Mouse (Mus musculus): ENCODE measurements around the gene Map2k4. TPM values are rescaled to one million over a fixed set of nuclear protein-coding genes. Genes with fewer than 3 reads are reported as not detected.

Gene Map2k4
- total and polyA plus RNA-seq, 2 experiments from 2014 or later: 111 to 157 TPM

DNA sequence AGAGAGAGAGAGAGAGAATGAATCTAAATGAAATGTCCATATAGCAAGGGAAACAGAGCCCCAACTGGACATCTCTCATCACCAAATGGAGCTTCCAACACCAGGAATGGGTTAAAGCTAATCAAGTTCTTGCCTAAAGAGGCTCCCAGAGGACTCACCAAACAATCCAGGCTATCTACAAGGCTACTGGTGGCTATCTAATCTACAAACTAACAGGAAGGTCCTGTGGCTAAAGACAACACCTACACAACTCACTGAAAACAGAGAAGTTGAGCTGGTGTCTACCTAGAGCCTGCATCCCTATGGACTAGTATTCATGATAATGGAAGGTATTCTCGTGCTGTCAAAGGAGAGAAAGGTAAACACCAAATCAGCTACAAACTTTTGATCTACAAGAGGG lies 28.7 kb downstream of the Map2k4 start:
- no peak overlapping the region for H3K27ac ChIP-seq (ENCODE audit: low read depth, low read length)
- no peak overlapping the region for H3K9ac ChIP-seq
- no peak overlapping the region for H3K4me2 ChIP-seq (ENCODE audit: low read depth)
- 89% methylated on average over 1 of the region's 1 CpGs for WGBS
- no peaks in the 10 kb centered on the region for H3K9me3 ChIP-seq (ENCODE audit: low read length)
- H3K4me3 ChIP-seq (ENCODE audit: low read depth, low read length): no peak overlapping the region
- TF ChIP-seq CTCF (IDR thresholded peaks at IDR 0.05; ENCODE audit: low read depth): no peak
- 0 out of 2 replicates have a peak, but pooled peaks cover 4% of the 10 kb centered on the region for H3K36me3 ChIP-seq (ENCODE audit: insufficient read depth)
- no peaks in the 10 kb centered on the region for H3K4me1 ChIP-seq (ENCODE audit: insufficient read depth)
- DNase-seq (no peak), ATAC-seq (no peak)
- no peaks in the 10 kb centered on the region for H3K27me3 ChIP-seq (ENCODE audit: insufficient read depth, low read length)

DNA sequence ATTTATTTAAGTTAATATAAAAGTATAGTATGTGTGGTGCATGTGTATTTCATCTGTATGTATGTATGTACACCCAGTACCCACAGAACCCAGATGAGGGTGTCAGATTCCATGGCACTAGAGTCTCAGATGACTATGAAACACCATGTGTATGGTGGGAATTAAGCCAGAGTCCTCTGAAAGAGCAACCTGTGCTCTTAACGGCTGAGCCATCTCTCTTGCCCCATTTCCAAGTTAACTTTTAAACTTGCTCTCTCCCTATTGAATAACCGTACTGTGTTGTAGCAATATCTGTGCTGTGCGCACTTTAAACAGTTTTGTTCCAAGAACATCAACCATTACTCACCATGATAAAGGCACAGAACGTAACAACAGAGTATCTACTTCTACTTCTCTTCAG lies 33.9 kb downstream of the Map2k4 start:
- H3K27ac ChIP-seq (ENCODE audit: low read depth, low read length): no peak overlapping the region
- no peak overlapping the region for H3K9ac ChIP-seq
- peaks cover 8% of the 10 kb centered on the region; the same call in 1 of the 2 replicates for H3K36me3 ChIP-seq (ENCODE audit: insufficient read depth)
- TF ChIP-seq CTCF (IDR thresholded peaks at IDR 0.05; ENCODE audit: low read depth): no peak
- WGBS: 79% methylated on average over 4 of the region's 4 CpGs
- H3K9me3 ChIP-seq (ENCODE audit: low read length): no peaks in the 10 kb centered on the region
- ATAC-seq: no peak
- DNase-seq: no peak
- no peak overlapping the region for H3K4me3 ChIP-seq (ENCODE audit: low read depth, low read length)
- H3K4me2 ChIP-seq (ENCODE audit: low read depth): no peak overlapping the region
- no peaks in the 10 kb centered on the region for H3K4me1 ChIP-seq (ENCODE audit: insufficient read depth)
- no peaks in the 10 kb centered on the region for H3K27me3 ChIP-seq (ENCODE audit: insufficient read depth, low read length)

DNA sequence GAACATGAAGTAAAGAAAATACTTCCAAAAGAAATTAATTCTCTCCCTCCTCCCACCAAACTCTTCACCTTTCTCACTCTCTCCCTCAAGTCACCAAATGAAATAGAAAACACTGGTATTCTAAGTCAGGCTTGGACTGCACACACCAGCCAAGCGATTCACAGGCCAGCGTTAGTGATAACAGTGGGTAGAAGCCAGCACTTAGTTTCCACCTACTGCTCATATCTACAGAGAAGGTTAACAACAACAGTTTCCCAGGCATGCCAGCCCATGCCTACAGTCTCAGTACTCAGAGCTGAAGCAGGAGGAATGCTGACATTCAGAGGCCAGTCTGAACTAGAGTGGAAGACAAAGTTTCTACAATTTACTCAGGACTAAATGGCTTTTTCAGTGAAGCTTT lies 34.5 kb downstream of the Map2k4 start:
- H3K9me3 ChIP-seq (ENCODE audit: low read length): no peaks in the 10 kb centered on the region
- H3K4me1 ChIP-seq (ENCODE audit: insufficient read depth): no peaks in the 10 kb centered on the region
- TF ChIP-seq CTCF (IDR thresholded peaks at IDR 0.05; ENCODE audit: low read depth): no peak
- no peak overlapping the region for H3K9ac ChIP-seq
- ATAC-seq: no peak
- H3K27me3 ChIP-seq (ENCODE audit: insufficient read depth, low read length): no peaks in the 10 kb centered on the region
- DNase-seq: no peak
- H3K4me3 ChIP-seq (ENCODE audit: low read depth, low read length): no peak overlapping the region
- no peak overlapping the region for H3K4me2 ChIP-seq (ENCODE audit: low read depth)
- 87% methylated on average over 2 of the region's 2 CpGs for WGBS
- peaks cover 8% of the 10 kb centered on the region; the same call in 1 of the 2 replicates for H3K36me3 ChIP-seq (ENCODE audit: insufficient read depth)
- H3K27ac ChIP-seq (ENCODE audit: low read depth, low read length): no peak overlapping the region

DNA sequence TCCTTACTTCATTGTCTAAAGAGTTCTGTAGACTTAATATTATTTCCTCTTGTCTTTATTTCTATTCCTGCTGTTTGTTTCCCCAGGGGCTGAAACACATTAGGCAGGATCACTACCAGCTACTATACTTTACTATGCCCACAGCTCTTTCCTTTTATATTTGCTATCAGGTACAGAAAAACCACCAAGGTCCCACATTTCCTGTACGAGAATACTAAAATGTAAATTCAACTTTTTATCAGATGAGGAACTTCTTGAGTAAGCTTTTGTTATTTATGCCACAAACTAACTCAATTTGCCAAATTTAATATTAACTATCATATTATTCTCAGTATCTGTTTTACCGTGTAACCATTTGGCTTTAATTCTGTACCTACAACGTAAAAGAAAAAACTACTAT lies 37.6 kb downstream of the Map2k4 start:
- no peaks in the 10 kb centered on the region for H3K27me3 ChIP-seq (ENCODE audit: insufficient read depth, low read length)
- ATAC-seq (no peak), DNase-seq (no peak)
- H3K9me3 ChIP-seq (ENCODE audit: low read length): no peaks in the 10 kb centered on the region
- WGBS: 93% methylated on average over 3 of the region's 3 CpGs
- H3K4me2 ChIP-seq (ENCODE audit: low read depth): no peak overlapping the region
- no peak overlapping the region for H3K27ac ChIP-seq (ENCODE audit: low read depth, low read length)
- 0 out of 2 replicates have a peak, but pooled peaks cover 3% of the 10 kb centered on the region for H3K4me1 ChIP-seq (ENCODE audit: insufficient read depth)
- H3K9ac ChIP-seq: no peak overlapping the region
- no peak for TF ChIP-seq CTCF (IDR thresholded peaks at IDR 0.05; ENCODE audit: low read depth)
- no peak overlapping the region for H3K4me3 ChIP-seq (ENCODE audit: low read depth, low read length)
- H3K36me3 ChIP-seq (ENCODE audit: insufficient read depth): peaks cover 8% of the 10 kb centered on the region; the same call in 1 of the 2 replicates

DNA sequence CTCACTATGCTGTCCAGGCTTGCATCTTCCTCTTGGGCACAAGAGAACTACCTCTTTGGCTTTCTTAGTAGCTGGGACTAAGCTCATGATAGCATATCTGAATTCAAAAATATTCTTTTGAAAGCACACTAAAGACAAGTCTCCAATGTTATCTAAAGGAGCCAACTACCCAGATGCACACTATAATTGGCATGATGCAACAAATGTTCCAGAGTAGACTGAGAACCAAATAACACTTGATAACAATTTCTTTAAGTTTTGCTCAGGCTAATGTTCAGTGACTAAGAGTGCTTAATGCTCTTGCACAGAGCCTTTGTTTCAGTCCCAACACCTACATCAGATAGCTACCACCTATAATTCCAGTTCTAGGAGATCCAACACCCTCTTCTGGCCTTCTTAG lies 40.7 kb downstream of the Map2k4 start:
- Histone ChIP-seq H3K27me3 (ENCODE audit: insufficient read depth, low read length) (no peaks in the 10 kb centered on the region), H3K4me1 (ENCODE audit: insufficient read depth) (0 out of 2 replicates have a peak, but pooled peaks cover 7% of the 10 kb centered on the region), H3K36me3 (ENCODE audit: insufficient read depth) (no peaks in the 10 kb centered on the region; the same call in 1 of the 2 replicates), H3K4me2 (ENCODE audit: low read depth) (no peak overlapping the region), H3K27ac (ENCODE audit: low read depth, low read length) (no peak overlapping the region), H3K9me3 (ENCODE audit: low read length) (no peaks in the 10 kb centered on the region), H3K4me3 (ENCODE audit: low read depth, low read length) (no peak overlapping the region), H3K9ac (no peak overlapping the region)
- TF ChIP-seq CTCF (IDR thresholded peaks at IDR 0.05; ENCODE audit: low read depth): no peak
- ATAC-seq (no peak), DNase-seq (no peak)

DNA sequence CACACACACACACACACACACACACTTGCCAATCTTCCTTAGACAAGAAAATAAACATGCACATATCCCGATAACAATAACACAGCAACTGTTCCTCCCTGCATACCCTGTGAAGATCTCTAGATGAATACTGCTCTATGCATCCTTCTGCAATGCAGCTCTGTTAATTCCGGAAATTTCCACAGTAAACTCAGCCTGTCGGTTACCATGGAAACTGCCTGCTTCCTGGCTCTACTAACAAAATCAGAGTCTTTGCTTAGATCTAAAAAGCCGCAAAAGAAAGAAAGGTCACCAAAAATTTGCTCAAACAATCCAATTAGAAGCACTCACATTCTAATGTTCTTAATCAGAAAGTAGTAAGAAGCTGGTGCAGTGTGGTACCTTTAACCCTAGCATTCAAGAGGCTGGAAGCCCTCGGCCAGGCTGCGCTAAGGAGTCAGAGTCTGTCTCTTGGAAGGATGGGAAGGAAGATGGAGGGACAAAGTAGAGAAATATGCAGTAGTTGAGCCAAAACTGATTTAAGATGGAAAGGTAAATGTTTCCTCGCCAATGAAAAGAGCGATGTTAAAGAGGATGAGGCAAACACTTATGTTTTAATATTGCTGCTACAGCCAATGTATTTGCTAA lies 42.3 kb downstream of the Map2k4 start:
- ATAC-seq: peak; percentile 97
- no peak for TF ChIP-seq CTCF (IDR thresholded peaks at IDR 0.05; ENCODE audit: low read depth)
- peak overlapping the region; percentile 22 for H3K4me3 ChIP-seq (ENCODE audit: low read depth, low read length)

DNA sequence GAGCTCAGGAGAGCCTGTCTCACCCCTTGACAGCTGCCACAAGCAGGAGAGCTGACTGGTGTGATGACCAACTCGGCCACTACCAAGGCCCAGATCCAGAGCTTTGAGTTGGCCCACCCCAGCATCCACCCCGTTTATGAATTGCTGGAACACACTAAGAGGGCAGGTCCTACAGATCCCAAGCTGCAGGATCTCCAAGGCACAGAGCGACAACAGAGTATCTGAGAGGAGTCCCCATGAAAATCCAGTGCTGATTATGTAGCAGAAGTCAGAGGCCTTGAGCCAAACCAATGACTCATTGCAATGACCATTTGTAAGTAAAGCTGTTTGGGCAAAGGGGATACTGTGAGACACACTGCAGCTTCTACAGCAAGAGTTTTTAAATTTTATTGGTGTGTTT lies 44.2 kb downstream of the Map2k4 start:
- H3K4me1 ChIP-seq (ENCODE audit: insufficient read depth): 0 out of 2 replicates have a peak, but pooled peaks cover 7% of the 10 kb centered on the region
- no peaks in the 10 kb centered on the region for H3K9me3 ChIP-seq (ENCODE audit: low read length)
- no peak overlapping the region for H3K27ac ChIP-seq (ENCODE audit: low read depth, low read length)
- no peaks in the 10 kb centered on the region for H3K27me3 ChIP-seq (ENCODE audit: insufficient read depth, low read length)
- DNase-seq (no peak), ATAC-seq (no peak)
- no peaks in the 10 kb centered on the region for H3K36me3 ChIP-seq (ENCODE audit: insufficient read depth)
- 98% methylated on average over 3 of the region's 3 CpGs for WGBS
- H3K9ac ChIP-seq: no peak overlapping the region
- TF ChIP-seq CTCF (IDR thresholded peaks at IDR 0.05; ENCODE audit: low read depth): no peak
- no peak overlapping the region for H3K4me3 ChIP-seq (ENCODE audit: low read depth, low read length)
- no peak overlapping the region; the same call in 1 of the 2 replicates for H3K4me2 ChIP-seq (ENCODE audit: low read depth)

More for the DNA sequence above, 42.3 kb downstream of the Map2k4 start:
- no peaks in the 10 kb centered on the region for H3K36me3 ChIP-seq (ENCODE audit: insufficient read depth)
- peak overlapping the region; percentile 32 for H3K4me2 ChIP-seq (ENCODE audit: low read depth)
- H3K9me3 ChIP-seq (ENCODE audit: low read length): no peaks in the 10 kb centered on the region
- H3K27ac ChIP-seq (ENCODE audit: low read depth, low read length): peak overlapping the region; percentile 74
- H3K9ac ChIP-seq: peak overlapping the region; percentile 37; the same call in 1 of the 2 replicates
- H3K4me1 ChIP-seq (ENCODE audit: insufficient read depth): 0 out of 2 replicates have a peak, but pooled peaks cover 7% of the 10 kb centered on the region
- DNase-seq: peak; percentile 85
- 42% methylated on average over 8 of the region's 8 CpGs for WGBS
- H3K27me3 ChIP-seq (ENCODE audit: insufficient read depth, low read length): no peaks in the 10 kb centered on the region

All from forebrain, postnatal 0 days (tissue).